Mouse (Mus musculus) lung, postnatal 0 days (tissue): Measurements from ENCODE around the gene Cdc42bpb. TPM values are rescaled to one million over a fixed set of nuclear protein-coding genes. Genes with fewer than 3 reads are reported as not detected.

ENCODE experiments used
- ATAC-seq: fragments of 200-750 bp; cut with Nextera tagmentation; 2 replicates; pipeline ENCODE4 v1.8.0; 2017; ENCODE audit warnings: moderate library complexity
- DNase-seq: peaks from one replicate; pipeline ENCODE4 v3.0.0-alpha.2; 2016; ENCODE audit warnings: low spot score
- H3K27ac ChIP-seq: fragments of 300-500 bp; sonication (generic); 2 replicates; pipeline ENCODE4 v1.5.1; 2014; ENCODE audit warnings: antibody characterized with exemption, mild to moderate bottlenecking, low read length, mixed read lengths
- H3K27me3 ChIP-seq: fragments of 300-500 bp; sonication (generic); replicated peaks from 2 replicates; pipeline ENCODE4 v1.6.1; 2014; ENCODE audit warnings: low read length, mixed read lengths; ENCODE audit not compliant: insufficient read depth
- H3K36me3 ChIP-seq: fragments of 300-500 bp; sonication (generic); 2 replicates; pipeline ENCODE4 v1.6.1; 2014; ENCODE audit warnings: low read length, mixed read lengths; ENCODE audit not compliant: insufficient read depth
- H3K4me1 ChIP-seq: fragments of 300-500 bp; sonication (generic); 2 replicates; pipeline ENCODE4 v1.6.1; 2014; ENCODE audit warnings: antibody characterized with exemption, low read depth, low read length, mixed read lengths; ENCODE audit not compliant: insufficient read depth
- H3K4me2 ChIP-seq: fragments of 300-500 bp; sonication (generic); replicated peaks from 2 replicates; pipeline ENCODE4 v1.6.1; 2014; ENCODE audit warnings: low read depth, mild to moderate bottlenecking, low read length, moderate library complexity, mixed read lengths
- H3K4me3 ChIP-seq: fragments of 300-500 bp; sonication (generic); 2 replicates; pipeline ENCODE4 v1.5.1; 2014; ENCODE audit warnings: low read depth, low read length
- H3K9ac ChIP-seq: fragments of 300-500 bp; sonication (generic); replicated peaks from 2 replicates; pipeline ENCODE4 v1.6.1; 2014; ENCODE audit warnings: low read depth, mild to moderate bottlenecking
- H3K9me3 ChIP-seq: fragments of 300-500 bp; sonication (generic); 2 replicates; pipeline ENCODE4 v1.6.1; 2016; ENCODE audit warnings: low read length, mixed read lengths
- CTCF ChIP-seq: IDR thresholded peaks from 2 replicates; pipeline ENCODE4 v1.5.1; 2016; ENCODE audit warnings: antibody characterized with exemption, mild to moderate bottlenecking
- EP300 ChIP-seq: IDR thresholded peaks from 2 replicates; pipeline ENCODE4 v1.6.1; 2016; ENCODE audit warnings: antibody characterized with exemption, mild to moderate bottlenecking, control low read depth
- WGBS: fragments of 180-500 bp; shearing (Covaris S2); extraction: QIAGEN DNeasy Blood & Tissue Kit; methylation state at CpG from one replicate; pipeline ENCODE4 v1.1.7; 2014; 5-methylcytosine and 5-hydroxymethylcytosine counted together
- polyA plus RNA-seq: library from polyadenylated mRNA; unstranded; fragments of >200 nt; fragmentation: Nextera tagmentation; extraction: Ambion mirVana; gene quantifications from 2 replicates; pipeline ENCODE4 v1.2.1, GENCODE M21; 2015

Cdc42bpb gene
- polyA plus RNA-seq, 1 experiment from 2014 or later, result 32.5 TPM

DNA sequence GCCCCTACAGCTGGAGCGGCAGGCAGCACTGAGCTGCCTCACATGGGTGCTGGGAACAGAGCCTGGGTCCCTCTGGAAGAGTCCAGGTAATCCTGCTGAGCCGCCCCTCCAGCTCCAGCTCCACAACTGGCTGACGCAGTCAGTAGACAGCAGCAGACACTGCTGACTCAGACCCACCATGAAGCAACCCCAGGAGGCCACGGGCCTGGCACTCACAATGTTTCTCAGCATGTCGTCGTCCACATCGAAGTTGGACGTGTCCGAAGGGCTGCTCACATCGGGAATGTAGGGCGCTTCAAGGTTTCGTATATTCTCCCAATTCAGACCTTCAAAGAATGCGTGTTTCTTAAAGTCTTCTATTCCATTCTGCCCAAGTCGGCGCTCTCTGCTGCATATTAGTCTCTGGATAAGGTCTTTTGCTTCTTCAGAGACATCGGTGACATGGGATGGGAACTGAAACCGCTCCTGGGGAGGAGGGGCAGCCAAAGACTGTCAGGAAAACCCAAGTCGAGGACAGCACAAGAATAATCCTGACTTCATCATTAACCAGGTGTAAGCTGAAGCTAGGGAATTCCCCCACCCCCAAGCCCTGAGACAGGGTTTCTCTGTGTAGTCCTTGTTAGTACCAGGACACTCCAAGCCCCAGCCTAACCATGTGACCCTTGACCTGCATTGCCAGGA, 51.6 kb downstream of the Cdc42bpb start:
- Histone ChIP-seq H3K4me2 (no peak overlapping the region), H3K4me1 (no peaks in the 10 kb centered on the region), H3K9me3 (no peaks in the 10 kb centered on the region), H3K27me3 (no peaks in the 10 kb centered on the region), H3K27ac (no peak overlapping the region), H3K36me3 (peaks cover 48% of the 10 kb centered on the region), H3K9ac (no peak overlapping the region), H3K4me3 (no peak overlapping the region)
- 91% methylated on average over 18 of the region's 18 CpGs for WGBS
- DNase-seq (no peak), ATAC-seq (no peak)
- no peak for TF ChIP-seq CTCF
- TF ChIP-seq EP300, result no peak

GRCm38 (mm10) chr12:111324949-111325348, 52.6 kb downstream of the Cdc42bpb start:
- H3K27me3 ChIP-seq, result no peaks in the 10 kb centered on the region
- no peak overlapping the region for H3K4me3 ChIP-seq

DNA sequence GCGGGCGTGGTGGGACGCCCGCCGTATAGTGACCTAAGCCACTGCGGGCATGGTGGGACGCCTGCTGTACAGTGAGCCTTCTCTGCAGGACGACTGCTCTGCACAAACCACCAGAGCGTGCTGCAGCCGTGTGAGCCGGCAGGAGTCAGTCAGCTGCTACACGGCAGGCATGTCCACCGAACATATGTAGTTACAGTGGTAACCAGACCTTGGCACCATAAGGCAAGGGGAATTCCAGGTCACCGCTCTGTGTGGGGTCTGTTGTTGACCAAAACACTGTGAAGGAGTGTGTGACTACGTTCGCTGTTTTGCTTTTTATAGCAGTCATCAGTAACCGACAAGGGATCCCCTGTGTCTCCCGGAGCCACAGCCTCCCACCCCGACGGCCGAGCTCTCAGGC, 53.0 kb downstream of the Cdc42bpb start:
- no peak for DNase-seq
- Histone ChIP-seq H3K9ac (no peak overlapping the region), H3K4me2 (no peak overlapping the region), H3K4me3 (no peak overlapping the region), H3K27ac (no peak overlapping the region), H3K36me3 (peaks cover 55% of the 10 kb centered on the region), H3K27me3 (no peaks in the 10 kb centered on the region), H3K4me1 (no peaks in the 10 kb centered on the region), H3K9me3 (no peaks in the 10 kb centered on the region)
- 95% methylated on average over 21 of the region's 21 CpGs for WGBS
- TF ChIP-seq EP300 (no peak), CTCF (no peak)
- no peak for ATAC-seq

More at GRCm38 (mm10) chr12:111324949-111325348, 52.6 kb downstream of the Cdc42bpb start:
- TF ChIP-seq CTCF, result no peak
- Histone ChIP-seq H3K4me1 (no peaks in the 10 kb centered on the region), H3K27ac (no peak overlapping the region), H3K9me3 (no peaks in the 10 kb centered on the region), H3K4me2 (no peak overlapping the region), H3K36me3 (peaks cover 51% of the 10 kb centered on the region), H3K9ac (no peak overlapping the region)
- 94% methylated on average over 12 of the region's 12 CpGs for WGBS
- DNase-seq (no peak), ATAC-seq (no peak)

GRCm38 (mm10) chr12:111323423-111323822, 54.1 kb downstream of the Cdc42bpb start:
- WGBS, result 82% methylated on average over 4 of the region's 4 CpGs
- Histone ChIP-seq H3K27me3 (no peaks in the 10 kb centered on the region), H3K36me3 (peaks cover 64% of the 10 kb centered on the region), H3K9me3 (no peaks in the 10 kb centered on the region), H3K9ac (no peak overlapping the region), H3K4me2 (no peak overlapping the region), H3K27ac (no peak overlapping the region), H3K4me1 (no peaks in the 10 kb centered on the region), H3K4me3 (no peak overlapping the region)
- ATAC-seq (no peak), DNase-seq (no peak)
- TF ChIP-seq EP300 (no peak), CTCF (no peak)

DNA sequence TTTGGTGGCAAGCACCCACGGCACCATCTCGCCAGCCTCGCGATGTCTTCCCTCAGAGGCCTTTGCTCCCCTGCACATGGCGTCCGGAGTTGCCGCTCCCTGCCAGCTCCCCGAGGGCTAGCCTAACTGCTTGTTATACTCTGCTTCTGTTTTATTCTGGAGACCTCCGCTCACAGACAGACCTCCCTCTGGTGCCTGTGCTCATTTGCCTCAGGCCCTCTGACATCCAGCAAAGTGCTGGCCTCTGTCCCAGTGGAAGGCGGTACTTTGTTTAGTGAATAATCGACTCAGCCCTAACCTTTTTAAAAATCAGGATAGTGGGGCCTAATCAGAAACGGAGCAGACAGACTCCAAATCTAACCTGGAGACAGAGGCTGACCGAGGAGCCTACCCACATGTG, 55.7 kb downstream of the Cdc42bpb start:
- no peaks in the 10 kb centered on the region for H3K4me1 ChIP-seq
- 78% methylated on average over 13 of the region's 13 CpGs for WGBS

DNA sequence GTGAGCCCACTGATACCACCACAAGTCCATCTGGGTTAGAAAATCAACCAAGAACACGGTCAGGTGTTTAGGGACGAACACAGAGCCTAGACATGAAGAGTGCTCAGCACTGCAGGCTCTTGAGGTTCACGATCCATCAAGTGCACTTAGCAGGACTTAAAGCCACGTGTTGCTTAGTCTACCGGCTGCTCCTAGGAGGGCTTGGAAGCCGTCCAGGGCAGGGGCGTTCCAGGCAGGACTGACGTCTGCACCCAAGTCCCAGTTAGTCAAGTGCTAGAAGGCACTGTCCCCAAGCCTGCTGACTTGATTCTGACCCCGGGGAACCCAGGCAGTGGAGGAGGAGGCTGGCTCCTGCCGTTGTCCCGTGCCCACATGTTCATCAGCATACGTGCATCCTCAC, 57.0 kb downstream of the Cdc42bpb start:
- peak; percentile 95 for ATAC-seq

More for the DNA sequence above, 55.7 kb downstream of the Cdc42bpb start:
- H3K9me3 ChIP-seq, result no peaks in the 10 kb centered on the region
- ATAC-seq (no peak), DNase-seq (no peak)
- no peak overlapping the region for H3K4me3 ChIP-seq
- no peaks in the 10 kb centered on the region for H3K27me3 ChIP-seq
- no peak overlapping the region for H3K27ac ChIP-seq
- H3K36me3 ChIP-seq, result peaks cover 68% of the 10 kb centered on the region
- TF ChIP-seq CTCF, result no peak
- no peak for TF ChIP-seq EP300
- H3K9ac ChIP-seq, result no peak overlapping the region
- H3K4me2 ChIP-seq, result no peak overlapping the region

More for the DNA sequence above, 57.0 kb downstream of the Cdc42bpb start:
- 46% methylated on average over 12 of the region's 12 CpGs for WGBS
- no peaks in the 10 kb centered on the region for H3K9me3 ChIP-seq
- no peak overlapping the region for H3K27ac ChIP-seq
- no peaks in the 10 kb centered on the region for H3K27me3 ChIP-seq
- H3K9ac ChIP-seq, result no peak overlapping the region
- no peak overlapping the region for H3K4me3 ChIP-seq
- no peak for TF ChIP-seq CTCF
- peak; percentile 91 for DNase-seq
- H3K36me3 ChIP-seq, result peaks cover 62% of the 10 kb centered on the region
- no peak overlapping the region for H3K4me2 ChIP-seq
- H3K4me1 ChIP-seq, result no peaks in the 10 kb centered on the region
